Mouse (Mus musculus) neural tube, embryonic 11.5 days (tissue): Measurements from ENCODE around the gene Foxo1. TPM values are rescaled to one million over a fixed set of nuclear protein-coding genes. Genes with fewer than 3 reads are reported as not detected.

ENCODE experiments used
- ATAC-seq: fragments of 200-750 bp; cut with Nextera tagmentation; 2 replicates; pipeline ENCODE4 v1.8.0; 2017; ENCODE audit warnings: moderate number of reproducible peaks, mild to moderate bottlenecking, moderate TSS enrichment, moderate library complexity; ENCODE audit not compliant: insufficient read depth, low FRiP score, low TSS enrichment
- DNase-seq: peaks from one replicate; pipeline ENCODE4 v3.0.0-alpha.2; 2015; ENCODE audit warnings: low spot score
- H3K27ac ChIP-seq: fragments of 300-500 bp; sonication (generic); 2 replicates; pipeline ENCODE4 v1.5.1; 2014; ENCODE audit warnings: low read depth, mild to moderate bottlenecking, low read length
- H3K27me3 ChIP-seq: fragments of 300-500 bp; sonication (generic); 2 replicates; pipeline ENCODE4 v1.6.1; 2014; ENCODE audit warnings: mild to moderate bottlenecking, low read length, mixed read lengths; ENCODE audit not compliant: control insufficient read depth, insufficient read depth
- H3K36me3 ChIP-seq: fragments of 300-500 bp; sonication (generic); 2 replicates; pipeline ENCODE4 v1.6.1; 2014; ENCODE audit warnings: mild to moderate bottlenecking, low read length, moderate library complexity, mixed read lengths; ENCODE audit not compliant: control insufficient read depth, insufficient read depth
- H3K4me1 ChIP-seq: fragments of 300-500 bp; sonication (generic); 2 replicates; pipeline ENCODE4 v1.6.1; 2014; ENCODE audit warnings: low read length, mixed read lengths; ENCODE audit not compliant: control insufficient read depth, insufficient read depth
- H3K4me2 ChIP-seq: fragments of 300-500 bp; sonication (generic); 2 replicates; pipeline ENCODE4 v1.6.1; 2014; ENCODE audit warnings: low read depth, mild to moderate bottlenecking, moderate library complexity
- H3K4me3 ChIP-seq: fragments of 300-500 bp; sonication (generic); 2 replicates; pipeline ENCODE4 v1.5.1; 2014; ENCODE audit warnings: low read depth, low read length
- H3K9ac ChIP-seq: fragments of 300-500 bp; sonication (generic); 2 replicates; pipeline ENCODE4 v1.6.1; 2014; ENCODE audit warnings: mild to moderate bottlenecking, low read length
- H3K9me3 ChIP-seq: fragments of 300-500 bp; sonication (generic); 2 replicates; pipeline ENCODE4 v1.6.1; 2016; ENCODE audit warnings: low read length; ENCODE audit not compliant: control insufficient read depth
- WGBS: fragments of 180-500 bp; shearing (Covaris S2); extraction: QIAGEN DNeasy Blood & Tissue Kit; methylation state at CpG from one replicate; pipeline ENCODE4 v1.1.7; 2014; 5-methylcytosine and 5-hydroxymethylcytosine counted together
- polyA plus RNA-seq: library from polyadenylated mRNA; unstranded; fragments of >200 nt; fragmentation: Nextera tagmentation; extraction: Ambion mirVana; gene quantifications from 2 replicates; pipeline ENCODE4 v1.2.1, GENCODE M21; 2014

The Foxo1 gene
- polyA plus RNA-seq, 1 experiment from 2014 or later, result 4.2 TPM

DNA sequence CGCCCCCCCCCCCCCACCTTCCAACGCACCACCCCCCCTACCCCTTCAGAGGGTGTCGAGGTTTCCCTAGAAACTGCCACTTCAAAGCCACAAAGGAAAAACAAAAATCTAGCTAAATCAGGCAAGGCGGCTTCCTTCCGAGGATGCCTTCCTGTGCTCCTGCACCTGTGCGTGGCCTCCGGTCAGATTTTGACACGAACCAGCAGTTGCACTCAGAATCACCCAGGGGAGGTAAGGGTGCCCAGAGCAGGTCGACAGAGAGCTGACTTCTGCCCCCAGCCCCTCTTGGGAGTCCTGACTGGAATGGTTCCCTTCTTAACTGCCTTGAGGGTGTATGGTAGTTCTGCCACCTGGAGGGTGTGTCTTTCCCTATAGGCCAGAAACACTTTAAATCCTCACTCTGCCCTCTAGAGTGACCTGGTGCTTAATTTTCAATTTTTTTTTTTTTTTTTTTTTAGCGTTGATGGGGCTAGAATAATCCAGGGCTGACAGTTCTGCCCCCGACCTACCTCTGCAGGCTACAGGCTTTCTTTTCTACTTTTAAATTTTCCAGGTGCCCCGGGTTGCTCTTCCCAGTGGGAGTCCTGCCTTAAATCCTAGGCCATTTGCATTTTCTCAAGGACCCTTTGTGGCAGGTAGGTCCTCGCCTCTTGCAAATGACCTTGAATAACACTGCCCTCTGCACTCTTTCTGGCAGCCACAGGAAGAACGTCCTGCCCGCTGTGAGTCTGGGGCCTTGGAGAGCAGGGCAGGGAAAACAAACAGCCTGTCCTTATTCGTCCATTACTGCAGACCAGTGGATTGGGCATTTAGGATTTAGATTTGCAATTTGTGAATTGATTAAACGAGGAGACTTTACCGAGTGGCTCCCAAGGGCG lies 132.4 kb downstream of the Foxo1 start:
- no peaks in the 10 kb centered on the region for H3K36me3 ChIP-seq
- ATAC-seq (no peak), DNase-seq (peak; percentile 41)
- H3K9ac ChIP-seq, result peak overlapping the region; percentile 2
- H3K27ac ChIP-seq, result no peak overlapping the region
- peak overlapping the region; percentile 54 for H3K4me2 ChIP-seq
- WGBS, result 9% methylated on average over 19 of the region's 19 CpGs
- H3K4me1 ChIP-seq, result peaks cover 13% of the 10 kb centered on the region
- H3K9me3 ChIP-seq, result no peaks in the 10 kb centered on the region
- no peak overlapping the region for H3K4me3 ChIP-seq
- H3K27me3 ChIP-seq, result peaks cover 5% of the 10 kb centered on the region; the same call in 1 of the 2 replicates

DNA sequence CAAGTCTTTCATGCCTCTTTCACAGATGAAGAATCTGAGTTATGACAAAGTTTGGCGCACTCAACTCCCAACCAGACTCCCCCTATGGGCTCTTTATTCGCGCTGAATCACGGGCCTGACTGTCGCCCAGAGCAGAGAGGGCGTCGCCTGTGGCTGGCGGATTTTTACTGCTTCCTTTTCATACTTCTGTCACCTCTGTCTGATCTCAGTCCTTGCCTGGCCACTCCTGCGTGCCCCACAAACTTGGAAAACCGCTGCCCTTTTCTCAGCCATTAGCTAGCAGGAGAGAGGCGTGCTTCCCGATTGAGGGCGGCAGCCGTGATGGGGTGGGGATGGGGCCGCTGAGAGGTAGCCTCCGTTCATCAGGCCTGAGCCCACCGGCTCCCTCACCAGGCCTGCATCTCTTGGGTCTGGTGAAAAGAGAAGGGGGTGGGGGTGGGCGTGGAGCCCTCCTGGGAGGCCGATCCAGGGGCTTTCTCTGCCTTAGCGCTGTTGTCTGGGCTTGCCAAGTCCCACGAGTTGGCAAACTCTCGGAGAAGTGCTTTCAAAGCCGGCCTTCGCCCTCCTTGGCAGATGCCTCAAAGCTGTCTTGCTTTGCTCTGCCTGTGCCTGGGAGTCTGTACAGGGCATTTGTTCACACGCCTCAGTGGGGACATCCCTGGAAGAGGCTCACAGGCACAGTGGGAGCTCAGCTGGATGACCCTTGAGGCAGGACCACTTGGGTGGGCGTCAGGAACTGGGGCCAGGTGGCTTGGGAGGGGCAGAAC lies 133.2 kb downstream of the Foxo1 start:
- H3K4me2 ChIP-seq, result peak overlapping the region; percentile 54
- peak overlapping the region; percentile 27 for H3K4me3 ChIP-seq
- peaks cover 13% of the 10 kb centered on the region for H3K4me1 ChIP-seq
- no peak overlapping the region for H3K27ac ChIP-seq
- DNase-seq (peak; percentile 58), ATAC-seq (peak; percentile 60; the same call in 1 of the 2 replicates)
- H3K9ac ChIP-seq, result peak overlapping the region; percentile 59
- H3K27me3 ChIP-seq, result peaks cover 5% of the 10 kb centered on the region; the same call in 1 of the 2 replicates
- no peaks in the 10 kb centered on the region for H3K9me3 ChIP-seq
- WGBS, result 1% methylated on average over 26 of the region's 26 CpGs
- H3K36me3 ChIP-seq, result no peaks in the 10 kb centered on the region

Other genes starting within 250 kb of the Foxo1 start
- gene Maml3, start 163.3 kb upstream of the Foxo1 start, polyA plus RNA-seq, result 7.8 and 8.1 TPM in 2 replicates